Mouse (Mus musculus) brown adipose tissue, adult 24 weeks (tissue): ENCODE results near the gene Adamtsl2. TPM values are rescaled to one million over a fixed set of nuclear protein-coding genes. Genes with fewer than 3 reads are reported as not detected.

Experiments used
- H3K27ac ChIP-seq: fragments of 200-500 bp; replicated peaks from 2 replicates; pipeline ENCODE4 v1.5.1; 2012; ENCODE audit warnings: low read depth, mild to moderate bottlenecking, low read length
- H3K4me1 ChIP-seq: fragments of 200-500 bp; 2 replicates; pipeline ENCODE4 v1.6.1; 2012; ENCODE audit warnings: low read length, mixed read lengths; ENCODE audit not compliant: control insufficient read depth, insufficient read depth, insufficient read length
- H3K4me3 ChIP-seq: fragments of 200-500 bp; 2 replicates; pipeline ENCODE4 v1.5.1; 2012; ENCODE audit warnings: low read depth, mild to moderate bottlenecking, low read length, moderate library complexity; ENCODE audit not compliant: insufficient read depth
- polyA plus RNA-seq: library from polyadenylated mRNA; stranded (reverse); fragments of >200 nt; gene quantifications from 2 replicates; pipeline ENCODE4 v1.2.4, GENCODE M21; 2012; ENCODE audit not compliant: missing spikeins, insufficient read depth, insufficient read length

The Adamtsl2 gene
- polyA plus RNA-seq, 1 experiment, result not detected

GRCm38 (mm10) chr2:27067124-27067523 is 12.1 kb upstream of the Adamtsl2 start:
- Histone ChIP-seq H3K4me3 (no peak overlapping the region), H3K27ac (no peak overlapping the region), H3K4me1 (peaks cover 4% of the 10 kb centered on the region; the same call in 1 of the 2 replicates)

GRCm38 (mm10) chr2:27067996-27068395 is 11.2 kb upstream of the Adamtsl2 start:
- Histone ChIP-seq H3K27ac (no peak overlapping the region), H3K4me1 (peaks cover 4% of the 10 kb centered on the region; the same call in 1 of the 2 replicates), H3K4me3 (no peak overlapping the region)

- peaks cover 4% of the 10 kb centered on the region; the same call in 1 of the 2 replicates for H3K4me1 ChIP-seq
- no peak overlapping the region for H3K4me3 ChIP-seq
- no peak overlapping the region for H3K27ac ChIP-seq
Measured at GRCm38 (mm10) chr2:27069646-27070045, 9.5 kb upstream of the Adamtsl2 start.

- H3K4me1 ChIP-seq, result peaks cover 4% of the 10 kb centered on the region; the same call in 1 of the 2 replicates
- no peak overlapping the region for H3K27ac ChIP-seq
- no peak overlapping the region for H3K4me3 ChIP-seq
Measured at GRCm38 (mm10) chr2:27070247-27070813, 8.8 kb upstream of the Adamtsl2 start.

- H3K27ac ChIP-seq, result no peak overlapping the region
- H3K4me1 ChIP-seq, result peaks cover 4% of the 10 kb centered on the region; the same call in 1 of the 2 replicates
- H3K4me3 ChIP-seq, result no peak overlapping the region
Measured at GRCm38 (mm10) chr2:27071137-27071536, 8.0 kb upstream of the Adamtsl2 start.

- Histone ChIP-seq H3K27ac (no peak within 1 kb of the TSS), H3K4me3 (no peak within 1 kb of the TSS), H3K4me1 (peaks cover 4% of the 10 kb centered on the region; the same call in 1 of the 2 replicates)
Measured at GRCm38 (mm10) chr2:27071978-27072377, 7.2 kb upstream of the Adamtsl2 start, which contains the start of gene Mymk. Mymk (minus strand) TSS chr2:27072179.

GRCm38 (mm10) chr2:27073407-27073806 is 5.8 kb upstream of the Adamtsl2 start:
- Histone ChIP-seq H3K27ac (no peak overlapping the region), H3K4me1 (peaks cover 7% of the 10 kb centered on the region), H3K4me3 (no peak overlapping the region)

GRCm38 (mm10) chr2:27074804-27075203 is 4.4 kb upstream of the Adamtsl2 start:
- Histone ChIP-seq H3K4me3 (no peak overlapping the region), H3K4me1 (peaks cover 12% of the 10 kb centered on the region), H3K27ac (no peak overlapping the region)

- H3K4me3 ChIP-seq, result no peak overlapping the region
- peaks cover 9% of the 10 kb centered on the region for H3K4me1 ChIP-seq
- H3K27ac ChIP-seq, result no peak overlapping the region
Measured at GRCm38 (mm10) chr2:27075485-27075884, 3.7 kb upstream of the Adamtsl2 start.

GRCm38 (mm10) chr2:27077655-27078244 is 1.4 kb upstream of the Adamtsl2 start:
- no peak overlapping the region for H3K27ac ChIP-seq
- peaks cover 8% of the 10 kb centered on the region for H3K4me1 ChIP-seq
- no peak overlapping the region for H3K4me3 ChIP-seq

GRCm38 (mm10) chr2:27078312-27078711 is 867 bp upstream of the Adamtsl2 start:
- H3K4me3 ChIP-seq, result no peak overlapping the region
- H3K27ac ChIP-seq, result no peak overlapping the region
- peaks cover 8% of the 10 kb centered on the region for H3K4me1 ChIP-seq

GRCm38 (mm10) chr2:27079649-27080048 is 470 bp downstream of the Adamtsl2 start:
- Histone ChIP-seq H3K27ac (no peak overlapping the region), H3K4me3 (no peak overlapping the region), H3K4me1 (peaks cover 8% of the 10 kb centered on the region)

GRCm38 (mm10) chr2:27083761-27084475 is 4.7 kb downstream of the Adamtsl2 start:
- Histone ChIP-seq H3K4me1 (peaks cover 6% of the 10 kb centered on the region; the same call in 1 of the 2 replicates), H3K4me3 (no peak overlapping the region), H3K27ac (peak overlapping the region; percentile 39)

GRCm38 (mm10) chr2:27084963-27085362 is 5.8 kb downstream of the Adamtsl2 start:
- no peak overlapping the region for H3K27ac ChIP-seq
- peaks cover 9% of the 10 kb centered on the region; the same call in 1 of the 2 replicates for H3K4me1 ChIP-seq
- H3K4me3 ChIP-seq, result no peak overlapping the region

- Histone ChIP-seq H3K27ac (no peak overlapping the region), H3K4me3 (no peak overlapping the region)
Measured at GRCm38 (mm10) chr2:27085801-27086200, 6.6 kb downstream of the Adamtsl2 start.

More at GRCm38 (mm10) chr2:27085801-27086200, 6.6 kb downstream of the Adamtsl2 start:
- H3K4me1 ChIP-seq, result peaks cover 9% of the 10 kb centered on the region; the same call in 1 of the 2 replicates
